18 mouse cellular contexts compared by ENCODE assay signal in the genomic region with DNA sequence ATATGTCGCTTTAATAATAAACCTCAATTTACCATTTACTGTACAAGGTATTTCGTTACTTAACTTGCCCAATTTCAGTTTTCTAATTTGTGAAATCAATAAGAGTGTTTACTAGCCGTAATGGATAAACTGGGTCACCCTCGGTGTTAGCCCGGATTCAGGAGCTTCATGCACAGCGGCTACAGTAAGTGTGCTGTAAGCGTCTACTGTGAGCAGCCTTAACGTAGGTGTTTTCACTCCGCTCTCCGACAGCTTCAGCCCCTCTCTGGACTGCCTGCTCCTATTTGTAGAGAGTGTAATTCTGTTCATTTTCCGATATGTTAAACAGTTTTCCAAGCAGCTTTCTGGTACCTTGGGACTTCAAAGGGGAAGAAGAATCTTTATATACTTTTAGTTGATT.
DNase-seq lines count a peak whose midpoint lies in the region; TF ChIP-seq lines count a peak whose summit lies in the region.
"Had no signal": no experiment of that assay in that cellular context is flagged by ENCODE, and none has a peak within 500 bp of the region (broad histone marks: within the 10 kb centered on the region; RNA-seq: fewer than 3 reads in every experiment).

No protein-coding gene starts in this region.

- TF ChIP-seq CTCF in layer of hippocampus, adult 2 months (conservative IDR thresholded peaks at IDR 0.05) = no peak
- TF ChIP-seq CTCF in left cerebral cortex, adult 2 months (IDR thresholded peaks at IDR 0.05) = no peak

- intact Hi-C loops in left cerebral cortex, adult 2 months (cut with DNase I) = loop anchor here (2.0 kb wide), 1 partner anchor 99 kb away; a partner anchor contains a TSS
- intact Hi-C loops in left cerebral cortex, postnatal 4 days (cut with DNase I) = loop anchor here (10.0 kb wide), 1 partner anchor 95 kb away; a partner anchor contains a TSS

- no peak for DNase-seq in layer of hippocampus, adult 2 months (ENCODE audit: low spot score in 2 of 2)
- no peak for DNase-seq in layer of hippocampus, postnatal 10 days (ENCODE audit: low spot score in 2 of 2)
- DNase-seq in left cerebral cortex, adult 2 months (ENCODE audit: extremely low spot score in 1 of 2, low spot score in 2 of 2) = no peak
- no peak for DNase-seq in left cerebral cortex, postnatal 4 days
- peak; percentile 65 for DNase-seq in brain, adult 2 months (ENCODE audit: low read depth, low spot score)
- no peak for DNase-seq in spleen, adult 12 weeks (ENCODE audit: low spot score)
- DNase-seq: adrenal gland, adult 2 months; adrenal gland, postnatal 10 days; adrenal gland, postnatal 25 days; cerebellum, adult 11-12 months; cerebellum, adult 2 months; cerebellum, adult 9-10 months; cerebellum, postnatal 10 days; cerebellum, postnatal 25 days had no signal

- H3K27ac ChIP-seq in layer of hippocampus, adult 2 months = peak overlapping the region; percentile 90
- peak overlapping the region; percentile 75 for H3K27ac ChIP-seq in left cerebral cortex, adult 2 months
- H3K27ac ChIP-seq: embryonic facial prominence, embryonic 10.5 days; embryonic facial prominence, embryonic 12.5 days; forebrain, embryonic 13.5 days; forebrain, embryonic 15.5 days had no signal

- peak overlapping the region; percentile 8; the same call in 1 of the 2 replicates for H3K4me3 ChIP-seq in layer of hippocampus, adult 2 months
- H3K4me3 ChIP-seq in left cerebral cortex, adult 2 months = no peak overlapping the region; the same call in 1 of the 2 replicates
- H3K4me3 ChIP-seq: embryonic facial prominence, embryonic 10.5 days; embryonic facial prominence, embryonic 12.5 days; forebrain, embryonic 13.5 days; forebrain, embryonic 15.5 days had no signal
